Mouse (Mus musculus): ENCODE results near the gene Sox10.

The Sox10 gene

GRCm38 (mm10) chr15:79124331-79124875 is 40.6 kb downstream of the Sox10 start:
- no peak for DNase-seq (ENCODE audit: low read depth in 1 of 2, low spot score in 2 of 2)

DNA sequence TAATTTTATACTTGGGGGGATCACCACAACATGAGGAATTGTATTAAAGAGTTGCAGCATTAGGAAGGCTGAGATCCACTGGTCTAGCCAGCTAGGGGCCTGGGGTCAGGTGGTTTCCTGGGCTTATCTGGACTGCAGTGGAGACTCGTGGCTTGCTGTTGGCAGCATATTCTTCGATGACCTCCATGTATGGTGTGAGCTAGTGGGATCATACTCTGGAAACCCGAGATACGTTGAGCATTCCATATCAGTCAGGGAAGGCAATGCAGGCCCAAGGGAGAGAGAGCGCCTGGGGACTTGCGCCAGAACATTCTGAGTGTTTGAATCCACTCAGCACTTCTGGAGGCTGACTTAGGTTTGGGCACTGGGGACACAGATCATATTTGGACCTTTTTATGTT is 41.3 kb downstream of the Sox10 start:
- DNase-seq (ENCODE audit: low read depth in 1 of 2, low spot score in 2 of 2) = no peak

DNA sequence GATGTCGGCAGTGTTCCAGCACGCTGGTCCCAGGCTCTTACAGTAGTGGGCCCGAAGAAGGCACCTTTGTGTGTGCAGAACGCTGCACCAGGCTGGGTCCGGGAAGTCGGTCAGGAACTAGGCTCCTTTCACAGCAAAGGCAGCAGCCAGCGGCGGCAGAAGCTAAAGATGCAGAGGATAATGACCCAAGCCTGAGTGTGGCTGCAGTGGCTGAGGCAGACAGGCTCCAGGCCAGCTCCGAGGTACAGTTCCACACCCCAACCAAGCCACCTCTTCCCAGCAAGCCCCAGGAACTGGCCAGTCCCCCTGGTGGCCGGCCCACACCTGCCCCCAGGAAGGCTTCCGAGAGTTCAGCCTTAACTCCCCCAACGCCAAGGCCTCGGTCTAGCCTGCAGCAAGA is 42.5 kb downstream of the Sox10 start:
- no peak for DNase-seq (ENCODE audit: low read depth in 1 of 2, low spot score in 2 of 2)

GRCm38 (mm10) chr15:79122119-79122518 is 42.9 kb downstream of the Sox10 start:
- no peak for DNase-seq (ENCODE audit: low read depth in 1 of 2, low spot score in 2 of 2)

GRCm38 (mm10) chr15:79119491-79119890 is 45.5 kb downstream of the Sox10 start:
- no peak for DNase-seq (ENCODE audit: low read depth in 1 of 2, low spot score in 2 of 2)

DNA sequence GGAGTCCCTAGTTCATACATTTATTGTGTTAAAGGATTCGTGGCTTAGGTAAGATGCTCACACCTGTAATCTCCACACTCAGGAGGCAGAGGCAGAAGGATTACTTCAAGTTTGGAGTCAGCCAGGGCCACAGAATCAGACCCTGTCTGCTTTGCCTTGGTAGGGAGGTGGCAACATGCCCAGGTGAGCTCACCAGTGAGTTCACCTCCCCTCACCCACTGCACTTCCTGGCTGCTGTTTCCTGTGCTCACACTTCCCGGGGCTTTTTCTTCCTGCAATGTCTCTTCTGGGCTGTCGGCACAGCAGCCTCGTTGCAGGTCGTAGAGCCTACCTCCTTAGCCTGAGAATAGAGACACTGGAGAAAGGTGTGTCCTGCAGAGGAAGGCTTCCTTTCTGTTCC is 49.8 kb downstream of the Sox10 start:
- no peak for DNase-seq (ENCODE audit: low read depth in 1 of 2, low spot score in 2 of 2)

DNA sequence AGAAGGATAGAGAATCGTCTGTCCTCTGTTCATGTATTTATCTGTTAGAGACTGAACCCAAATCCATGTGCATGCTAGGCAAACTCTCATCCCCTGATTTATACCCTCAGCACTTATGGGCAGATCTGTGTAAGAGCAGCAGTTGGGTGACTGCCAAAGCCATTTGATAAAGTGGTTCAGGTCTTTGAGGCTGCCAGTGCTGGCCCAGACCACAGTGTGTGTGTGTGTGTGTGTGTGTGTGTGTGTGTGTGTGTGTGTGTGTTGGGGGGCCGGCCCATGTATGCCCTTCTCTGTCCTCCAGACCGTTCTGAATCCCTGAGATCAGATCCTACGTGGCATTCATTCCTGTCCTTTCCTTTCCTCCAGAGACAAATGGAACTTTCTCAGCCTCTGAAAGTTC is 53.3 kb downstream of the Sox10 start:
- no peak for DNase-seq (ENCODE audit: low read depth in 1 of 2, low spot score in 2 of 2)

- no peak for DNase-seq (ENCODE audit: low read depth in 1 of 2, low spot score in 2 of 2)
These were observed 54.5 kb downstream of the Sox10 start for GRCm38 (mm10) chr15:79110528-79110927.

DNA sequence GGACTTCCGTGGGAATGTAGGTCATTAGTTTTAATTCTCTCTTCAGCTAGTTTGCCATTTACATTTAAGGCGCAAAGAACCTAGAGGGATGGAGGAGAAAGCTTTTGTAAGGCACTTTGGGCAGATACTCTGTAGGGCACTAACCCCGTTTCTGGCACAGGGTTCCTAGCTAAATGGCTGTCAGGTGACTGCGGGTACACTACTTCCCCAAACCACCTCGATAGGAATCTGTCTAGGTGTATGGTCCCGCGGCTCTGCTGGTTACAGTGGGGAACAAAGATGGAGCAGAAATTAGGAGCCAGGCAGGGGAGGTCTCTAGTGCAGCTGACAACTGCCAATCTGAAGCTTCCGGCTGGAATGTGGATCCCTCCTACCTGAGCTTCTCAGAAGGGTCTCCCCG is 55.0 kb downstream of the Sox10 start:
- no peak for DNase-seq (ENCODE audit: low read depth in 1 of 2, low spot score in 2 of 2)

DNA sequence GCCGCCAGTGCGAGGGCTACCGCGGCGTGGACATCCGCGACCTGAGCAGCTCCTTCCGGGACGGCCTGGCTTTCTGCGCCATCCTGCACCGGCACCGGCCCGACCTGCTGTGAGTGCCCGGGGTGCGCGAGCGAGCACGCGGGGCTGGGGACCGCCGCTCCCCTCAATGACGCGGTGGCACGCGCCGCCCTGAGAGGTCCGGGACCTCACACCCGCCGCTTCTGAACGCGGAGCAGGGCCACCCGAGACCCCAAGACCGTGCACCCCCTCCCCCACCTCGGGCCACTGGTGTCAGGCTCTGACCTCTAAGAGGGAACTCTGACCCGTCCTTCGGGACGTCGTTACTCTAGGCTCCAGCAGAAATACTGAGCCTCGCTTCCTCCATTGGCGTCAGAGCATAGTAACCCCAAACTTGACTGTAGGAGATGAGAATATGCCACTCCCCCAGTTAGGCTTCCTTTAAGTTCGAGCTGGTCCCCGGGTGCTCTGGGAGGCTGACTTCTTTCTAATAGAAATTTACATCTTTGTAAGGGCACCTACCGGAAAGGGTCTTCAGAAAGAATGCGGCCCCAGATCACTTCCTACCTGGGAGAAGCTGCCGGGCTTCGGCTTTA is 55.6 kb downstream of the Sox10 start:
- DNase-seq (ENCODE audit: low read depth in 1 of 2, low spot score in 2 of 2) = peak in 1 of 2 experiments; percentile 9

DNA sequence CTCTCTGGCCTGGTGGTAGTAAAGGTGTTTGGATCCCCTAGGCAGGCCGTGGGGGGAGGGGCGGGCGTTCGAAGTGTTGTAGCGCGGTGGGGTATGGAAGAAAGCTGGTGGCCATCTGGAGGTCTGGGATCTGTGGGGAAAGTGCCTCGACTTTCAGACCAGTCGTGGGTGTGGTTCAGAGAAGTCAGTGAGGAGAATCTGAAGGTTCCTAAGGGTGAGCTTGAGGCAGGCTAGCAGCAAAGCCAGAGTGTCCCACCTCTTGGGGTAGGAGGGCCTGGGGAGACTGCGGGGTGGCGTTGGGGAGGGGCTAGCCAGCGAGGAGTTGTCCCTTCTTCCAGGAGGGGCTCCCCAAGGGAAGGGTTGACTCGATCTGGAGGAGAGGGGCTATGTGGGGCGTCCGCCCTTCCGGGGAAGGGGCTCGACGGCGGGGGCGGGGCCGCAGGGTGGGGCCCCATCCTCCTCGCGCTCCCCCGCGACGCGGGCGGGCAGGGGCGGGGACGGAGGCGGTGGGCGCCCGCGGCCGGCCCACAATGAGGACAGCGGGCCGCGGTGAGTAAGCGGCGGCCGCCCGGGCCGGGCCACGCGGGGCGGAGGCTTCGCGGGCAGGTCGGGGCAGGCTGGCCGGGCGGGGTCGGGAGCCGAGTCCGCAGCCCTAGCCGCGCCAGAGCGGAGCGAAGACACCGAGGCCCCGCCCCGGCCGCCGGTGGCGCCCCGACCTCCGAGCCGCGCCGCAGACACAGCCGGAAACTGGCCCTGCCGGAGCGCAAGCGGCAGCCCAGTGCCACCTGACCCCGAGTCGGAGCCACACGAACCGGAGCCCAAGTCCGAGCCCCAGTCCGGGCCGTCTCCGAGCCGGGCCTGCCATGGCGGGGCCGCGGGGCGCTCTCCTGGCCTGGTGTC is 56.4 kb downstream of the Sox10 start, which contains the start of gene Micall1:
TSS of gene Micall1 (plus strand) at position 478 of the 900 bp plus-strand sequence.
- DNase-seq (ENCODE audit: low read depth in 1 of 2, low spot score in 2 of 2) = peak in 1 of 2 experiments; percentile 29

DNA sequence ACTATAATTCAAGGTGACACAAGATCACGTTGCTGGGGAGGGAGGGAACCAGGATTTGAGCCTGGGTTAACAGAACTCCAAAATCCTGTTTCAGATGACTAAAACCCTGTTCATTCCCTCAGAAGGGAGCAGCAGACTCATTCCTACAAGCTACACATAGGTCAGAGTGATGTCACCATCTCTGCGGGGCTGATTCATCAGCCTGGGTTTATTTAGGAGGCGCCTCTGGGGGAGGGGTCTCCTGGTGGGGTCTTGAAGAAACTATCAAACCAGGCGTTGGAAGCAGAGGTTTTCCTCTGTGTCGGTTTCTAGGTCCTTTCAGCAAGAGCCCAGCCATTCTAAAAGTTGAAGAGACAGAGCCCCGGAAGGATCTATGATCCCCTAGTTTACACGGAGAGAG is 57.1 kb downstream of the Sox10 start:
- no peak for DNase-seq (ENCODE audit: low read depth in 1 of 2, low spot score in 2 of 2)

DNA sequence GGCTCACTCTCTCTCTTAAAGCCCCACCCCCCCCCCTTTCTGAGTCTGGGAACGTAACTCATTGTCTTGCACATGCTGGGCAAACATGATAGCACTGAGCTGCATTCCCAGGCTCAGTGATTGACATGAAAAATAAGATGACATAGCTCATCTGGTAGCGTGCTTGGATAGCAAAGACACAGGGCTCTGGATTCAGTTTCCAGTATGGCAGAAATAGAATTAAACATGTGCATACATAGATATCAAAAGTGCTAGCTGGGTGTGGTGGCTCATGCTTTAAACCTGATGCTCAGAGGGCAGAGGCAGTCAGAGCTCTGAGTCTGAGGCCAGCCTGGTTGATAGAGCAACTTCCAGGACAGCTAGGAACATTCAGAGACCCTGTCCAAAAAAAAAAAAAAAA is 59.2 kb downstream of the Sox10 start:
- no peak for DNase-seq (ENCODE audit: low read depth in 1 of 2, low spot score in 2 of 2)

All from monocyte, adult 2 months (primary cell).